Mouse (Mus musculus): ENCODE measurements around the gene Cfap57.

Cfap57 gene

DNA sequence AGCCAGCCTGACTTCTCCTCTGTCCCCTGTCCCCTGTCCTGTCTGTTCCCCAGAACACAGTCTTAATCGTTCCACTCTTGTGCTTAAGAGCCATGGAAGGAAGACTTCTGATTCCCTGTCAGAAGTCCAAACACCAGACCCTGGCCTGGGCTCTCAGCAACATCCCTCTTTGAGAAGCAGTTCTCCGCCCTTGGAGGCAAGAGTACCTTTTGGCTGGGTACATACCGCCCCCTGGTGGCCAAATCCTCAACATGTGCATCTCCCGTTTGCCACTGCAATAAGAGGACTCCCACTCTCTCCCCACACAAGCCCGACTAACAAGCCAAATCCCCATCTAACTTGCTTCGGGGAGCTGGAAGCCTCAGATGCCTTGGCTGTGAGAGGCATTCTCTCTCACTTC lies 44.5 kb downstream of the Cfap57 start:
- TF ChIP-seq GATA4 (IDR thresholded peaks at IDR 0.05; ENCODE audit: insufficient replicate concordance, low read length): no peak

DNA sequence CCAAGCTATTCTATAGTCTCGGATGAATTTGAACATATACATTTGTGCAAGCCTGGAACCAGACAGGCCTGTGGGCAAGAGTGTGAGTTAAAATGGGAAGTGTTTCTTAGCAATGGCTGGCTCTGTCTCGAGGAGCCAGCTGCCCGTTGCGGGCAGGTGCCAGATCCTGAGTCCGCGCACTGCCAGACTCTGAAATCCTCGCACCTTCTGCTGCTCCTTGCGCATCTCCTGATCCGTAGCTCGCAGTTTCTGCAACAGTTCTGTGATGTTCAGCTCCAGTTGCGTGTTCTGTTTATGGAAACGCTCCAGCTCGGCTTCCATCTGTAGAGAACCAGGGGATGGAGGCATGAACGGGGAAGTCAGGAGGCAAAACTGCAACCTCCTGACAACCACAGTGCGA lies 49.1 kb downstream of the Cfap57 start:
- no peak for TF ChIP-seq GATA4 (IDR thresholded peaks at IDR 0.05; ENCODE audit: insufficient replicate concordance, low read length)

DNA sequence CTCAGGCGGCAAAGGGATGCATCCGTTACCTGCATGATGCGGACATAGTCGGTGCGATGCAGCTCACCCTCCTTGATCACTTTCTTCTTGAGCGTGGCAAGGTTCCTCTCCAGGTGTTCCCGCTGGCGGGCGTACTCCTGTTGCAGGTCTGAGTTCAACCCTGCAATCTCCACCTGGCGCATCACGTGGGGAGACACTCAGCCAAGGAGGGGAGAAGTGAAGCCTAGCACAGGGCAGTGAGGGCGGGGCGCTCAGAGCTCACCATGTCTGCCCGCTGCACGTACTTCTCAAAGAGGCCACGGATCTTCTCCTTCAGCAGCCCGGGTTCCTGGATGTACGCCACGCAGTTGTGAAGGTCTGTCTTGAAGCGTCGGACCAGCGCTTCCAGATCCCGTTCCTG lies 51.3 kb downstream of the Cfap57 start:
- no peak for TF ChIP-seq GATA4 (IDR thresholded peaks at IDR 0.05; ENCODE audit: insufficient replicate concordance, low read length)

DNA sequence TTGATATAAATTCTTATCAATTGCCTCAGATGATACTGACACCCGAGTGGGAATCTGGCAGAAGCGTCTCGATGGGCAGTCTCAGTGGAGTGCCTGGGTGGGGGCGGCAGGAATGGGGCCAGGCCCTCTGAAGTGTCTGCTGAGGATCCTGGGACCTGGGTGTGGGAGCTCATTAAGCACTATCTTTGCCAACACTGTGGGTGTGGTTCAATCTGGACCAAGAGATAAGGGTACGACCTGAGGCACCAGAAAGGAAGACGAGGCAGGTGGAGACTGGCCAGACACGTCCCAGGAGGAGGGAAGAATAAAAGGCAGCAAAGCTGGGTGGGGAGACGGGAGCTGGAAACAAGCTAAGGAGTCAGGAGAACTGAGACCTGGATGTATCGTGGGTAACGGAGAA lies 51.9 kb downstream of the Cfap57 start:
- TF ChIP-seq GATA4 (IDR thresholded peaks at IDR 0.05; ENCODE audit: insufficient replicate concordance, low read length): no peak

DNA sequence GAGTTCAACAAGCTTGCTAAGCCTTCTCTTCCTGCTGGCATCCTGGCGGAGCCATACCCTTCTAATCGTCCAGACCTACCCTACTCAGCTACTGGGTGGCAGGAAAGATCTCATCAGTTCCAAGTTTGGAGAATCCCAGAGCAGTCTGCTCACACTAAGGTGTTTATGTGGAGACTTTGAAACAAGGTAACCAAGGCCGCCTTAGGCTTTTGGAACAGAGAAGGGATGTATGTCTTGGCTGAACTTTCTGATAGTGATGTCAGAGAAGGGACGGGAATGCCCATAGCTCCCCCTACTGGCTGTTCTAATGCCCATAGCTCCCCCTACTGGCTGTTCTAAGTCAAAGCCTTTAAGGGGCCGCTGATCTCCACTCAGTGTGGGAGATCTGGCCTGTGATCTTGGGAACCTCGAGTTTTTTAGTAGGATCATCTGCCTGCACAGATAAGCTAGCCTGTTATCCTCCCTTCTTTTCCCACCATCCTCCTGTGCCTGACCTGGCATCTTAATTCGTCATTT lies 54.4 kb downstream of the Cfap57 start:
- no peak for TF ChIP-seq GATA4 (IDR thresholded peaks at IDR 0.05; ENCODE audit: insufficient replicate concordance, low read length)

DNA sequence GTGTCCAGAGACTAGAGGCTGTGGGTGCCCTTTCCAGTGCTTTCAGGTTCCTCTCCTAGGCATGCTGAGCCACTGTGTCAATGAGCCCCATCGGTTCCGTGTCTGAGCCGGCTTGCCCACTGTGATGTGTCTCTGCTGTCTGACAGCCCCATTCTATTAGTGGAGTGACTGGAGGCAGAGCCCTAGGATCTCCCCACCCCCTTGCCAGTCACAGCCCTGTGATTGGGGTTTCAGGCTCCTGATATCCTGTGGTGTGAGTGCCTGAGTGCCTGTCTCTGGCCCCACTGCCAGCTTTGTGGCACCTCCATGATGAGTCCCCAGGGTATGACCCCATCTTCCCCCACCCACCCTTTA lies 55.7 kb downstream of the Cfap57 start:
- TF ChIP-seq GATA4 (IDR thresholded peaks at IDR 0.05; ENCODE audit: insufficient replicate concordance, low read length): no peak

DNA sequence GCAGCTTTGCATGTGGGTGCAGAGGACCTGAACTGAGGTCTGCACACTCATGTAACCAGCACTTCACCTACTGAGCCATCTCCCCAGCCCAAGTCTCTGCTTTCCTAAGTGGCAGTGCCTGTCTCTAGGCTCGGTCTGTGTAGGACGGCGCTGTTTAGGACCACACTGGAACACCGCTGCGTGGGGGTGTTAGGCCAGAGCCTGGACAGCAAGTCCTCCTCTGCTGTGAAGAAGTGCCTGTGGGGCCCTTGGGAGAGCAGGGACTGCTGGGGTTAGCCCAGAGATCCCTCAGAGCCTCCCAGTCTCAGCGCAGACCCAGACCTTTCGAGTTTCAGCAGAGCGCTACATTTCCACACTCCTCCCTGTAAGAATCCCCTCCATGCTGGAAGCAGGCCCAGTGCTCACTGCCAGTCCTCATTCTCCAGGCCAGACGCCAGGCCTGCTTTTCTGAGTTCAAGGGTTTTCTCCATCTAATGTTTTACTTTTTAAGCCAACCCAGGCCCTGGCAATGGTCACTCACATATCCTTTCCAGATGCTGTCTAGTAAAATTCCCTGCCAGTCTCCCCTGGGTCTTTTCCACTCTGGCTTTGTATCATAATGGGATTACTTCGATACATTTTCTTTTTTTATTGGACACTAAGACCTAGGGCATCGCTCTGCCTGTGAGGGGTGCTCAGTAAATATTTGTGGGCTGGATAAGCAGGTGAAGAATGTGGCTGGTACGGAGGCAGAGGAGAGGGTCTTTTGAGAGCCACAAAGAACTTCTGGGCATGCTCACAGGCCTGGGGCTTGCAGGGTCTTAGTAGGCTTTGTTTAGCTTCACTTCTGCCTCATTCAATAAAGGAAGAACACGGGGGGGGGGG lies 56.3 kb downstream of the Cfap57 start:
- TF ChIP-seq GATA4 (IDR thresholded peaks at IDR 0.05; ENCODE audit: insufficient replicate concordance, low read length): no peak

DNA sequence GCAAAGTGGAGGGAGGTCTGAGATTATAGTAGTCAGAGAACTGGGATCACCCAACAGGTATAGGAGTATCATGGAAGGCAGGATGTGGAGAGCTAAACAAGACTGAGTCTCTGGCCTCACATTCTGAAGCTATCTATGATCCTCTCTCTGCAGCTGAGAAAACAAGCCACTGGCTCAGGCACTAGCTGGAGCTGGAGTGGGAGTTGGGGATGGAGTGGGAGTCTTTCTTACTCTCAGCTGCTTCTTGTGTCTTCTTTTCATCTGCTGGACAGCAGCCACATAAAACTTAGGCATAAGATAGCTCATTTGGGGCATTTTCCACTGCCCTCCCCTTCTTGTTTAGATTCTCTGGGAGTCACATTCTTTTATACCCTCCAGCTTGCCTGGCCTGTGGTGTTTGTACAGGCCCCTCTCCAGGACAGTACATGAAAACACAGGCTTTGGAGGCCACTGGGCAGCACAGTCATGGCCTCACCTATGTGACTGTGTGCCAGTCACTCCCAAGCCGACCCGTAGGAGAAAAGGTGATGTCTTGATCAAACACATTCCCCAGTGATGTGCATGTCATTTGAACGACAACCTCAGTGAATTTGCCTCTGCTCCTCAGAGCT lies 67.4 kb downstream of the Cfap57 start:
- no peak for TF ChIP-seq GATA4 (IDR thresholded peaks at IDR 0.05; ENCODE audit: insufficient replicate concordance, low read length)

DNA sequence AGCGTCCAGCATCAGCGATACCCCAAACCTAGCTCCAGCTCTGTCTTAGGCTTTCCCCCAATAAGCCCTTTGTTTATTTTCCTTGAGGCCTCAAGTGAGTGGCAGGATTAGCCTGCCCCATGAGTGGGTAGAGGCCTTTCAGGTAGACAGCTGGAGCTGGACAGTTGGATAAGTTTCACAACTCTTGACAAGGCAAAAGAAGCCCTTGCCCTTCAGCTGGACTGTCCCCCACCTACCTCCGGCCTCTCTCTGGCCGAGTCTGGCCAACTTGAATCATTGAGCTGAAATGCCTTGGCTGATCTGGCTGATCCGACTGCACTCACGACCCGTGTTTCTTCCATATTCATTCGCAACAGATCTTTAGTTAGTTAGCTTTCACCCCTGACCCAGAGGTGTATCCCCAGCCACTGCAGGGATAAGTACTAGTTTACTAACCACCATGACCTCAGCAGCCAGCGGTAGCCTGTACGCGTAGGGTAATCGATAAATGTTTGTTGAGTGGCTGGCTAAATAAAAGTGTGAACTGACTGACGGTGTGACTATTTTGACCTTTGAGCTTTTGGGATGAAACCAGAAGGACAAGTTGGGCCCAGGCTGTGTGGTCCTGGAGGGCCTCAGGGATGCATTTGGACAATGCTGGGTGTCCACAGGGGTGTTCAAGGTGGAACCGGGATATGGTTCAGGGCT lies 76.0 kb downstream of the Cfap57 start:
- no peak for TF ChIP-seq GATA4 (IDR thresholded peaks at IDR 0.05; ENCODE audit: insufficient replicate concordance, low read length)

DNA sequence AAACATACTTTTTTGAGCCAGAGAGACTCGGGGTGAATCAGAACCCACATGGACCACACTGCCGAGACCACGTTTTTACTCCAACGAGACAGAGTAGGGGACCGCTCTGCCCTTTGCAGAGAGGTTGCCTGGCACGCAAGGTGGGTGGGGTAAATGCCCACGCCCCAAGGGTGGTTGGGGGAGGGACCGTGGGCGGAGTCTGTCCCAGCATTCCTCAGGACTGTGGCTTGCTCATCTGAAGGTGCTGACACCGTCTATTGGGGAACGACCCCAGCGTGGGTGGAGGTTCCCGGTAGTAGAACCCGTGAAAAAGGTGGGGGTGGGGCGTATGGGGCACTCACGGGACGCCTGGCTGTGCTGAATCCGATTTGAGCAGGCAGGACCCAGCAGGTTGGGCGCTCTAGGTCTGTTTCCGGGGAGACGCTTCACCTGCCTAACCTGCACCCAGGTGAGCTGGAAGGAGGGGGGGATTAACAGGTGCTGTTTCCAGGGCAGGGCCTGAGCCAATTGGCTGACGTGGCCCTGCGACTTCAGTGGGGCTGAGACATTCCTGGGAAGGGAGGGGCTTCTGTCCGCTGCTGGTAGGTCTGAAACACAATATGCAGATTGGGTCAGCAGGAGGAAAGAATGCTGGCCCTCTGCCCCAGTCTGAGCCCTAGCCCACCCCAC lies 76.9 kb downstream of the Cfap57 start, which contains the start of gene Tmem125:
Gene Tmem125 (minus strand): TSS at position 453 of the 669 bp plus-strand sequence.
- TF ChIP-seq GATA4 (IDR thresholded peaks at IDR 0.05; ENCODE audit: insufficient replicate concordance, low read length): no peak

DNA sequence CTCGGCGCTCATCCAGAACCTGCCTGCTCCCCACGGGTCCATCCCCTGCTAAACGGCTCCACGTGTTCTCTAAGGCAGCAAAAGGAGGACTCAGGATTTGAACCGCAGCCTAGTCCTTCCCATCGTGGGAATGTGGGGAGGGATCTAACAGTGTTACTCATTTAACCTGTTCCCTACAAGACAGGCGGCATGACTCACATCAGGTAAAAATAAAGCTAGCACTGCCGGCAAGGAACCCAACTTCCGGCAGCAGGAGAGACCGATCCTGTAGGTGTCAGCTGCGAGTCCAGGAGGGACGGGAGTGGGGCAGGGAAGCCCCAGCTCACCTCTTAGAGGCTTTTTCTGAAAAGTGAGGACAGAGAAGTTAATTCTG lies 77.4 kb downstream of the Cfap57 start:
- no peak for TF ChIP-seq GATA4 (IDR thresholded peaks at IDR 0.05; ENCODE audit: insufficient replicate concordance, low read length)

DNA sequence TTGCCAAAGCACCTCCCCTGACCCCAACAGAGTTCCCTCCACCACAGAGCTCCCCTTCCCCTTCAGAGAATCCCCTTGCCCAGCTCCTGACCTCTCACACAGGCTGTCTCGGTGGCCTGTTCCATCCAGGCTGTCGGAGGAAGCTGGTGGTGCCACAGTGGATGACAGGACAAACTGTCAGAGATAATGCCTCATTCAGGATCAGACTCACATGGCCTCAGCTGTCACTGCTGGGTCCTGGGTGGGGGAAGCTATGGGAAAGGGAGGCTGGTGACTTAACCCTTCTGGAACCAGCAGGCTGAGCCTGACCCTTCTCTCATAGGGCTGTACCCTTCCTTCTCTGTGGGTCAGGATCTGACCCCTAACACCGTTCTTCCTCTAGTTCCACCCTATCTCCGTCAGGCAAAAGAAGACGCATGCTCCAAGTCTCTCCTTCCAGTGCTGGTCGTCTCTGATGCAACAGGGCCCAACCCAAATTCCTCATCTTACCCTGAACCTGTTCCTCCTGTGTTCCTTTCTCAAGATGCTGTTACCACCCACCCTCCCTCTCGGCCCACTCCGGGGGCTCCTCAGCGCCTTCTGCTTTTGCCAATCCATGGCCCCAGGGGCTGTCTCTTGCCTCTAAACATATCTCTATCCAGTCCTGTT lies 77.9 kb downstream of the Cfap57 start:
- TF ChIP-seq GATA4 (IDR thresholded peaks at IDR 0.05; ENCODE audit: insufficient replicate concordance, low read length): no peak

DNA sequence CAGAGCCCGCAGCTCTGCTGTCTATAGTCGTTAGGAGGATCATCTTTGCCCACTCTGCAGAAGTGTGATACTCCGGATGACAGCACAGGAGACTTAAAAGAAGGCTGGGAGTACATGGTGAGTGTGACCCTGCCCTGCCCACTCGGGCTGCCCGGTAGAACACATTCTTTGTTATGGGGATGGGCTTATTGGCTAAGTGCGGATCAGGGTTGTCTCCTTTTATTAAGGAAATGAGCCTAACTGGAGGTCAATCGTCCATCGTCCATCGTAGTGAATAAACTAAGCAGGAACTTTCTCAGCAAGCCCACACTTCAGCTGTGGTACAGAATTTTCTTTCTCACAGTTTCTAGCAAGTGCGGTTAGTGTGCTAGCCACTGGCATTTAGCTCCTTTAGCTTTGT lies 80.7 kb downstream of the Cfap57 start:
- no peak for TF ChIP-seq GATA4 (IDR thresholded peaks at IDR 0.05; ENCODE audit: insufficient replicate concordance, low read length)

DNA sequence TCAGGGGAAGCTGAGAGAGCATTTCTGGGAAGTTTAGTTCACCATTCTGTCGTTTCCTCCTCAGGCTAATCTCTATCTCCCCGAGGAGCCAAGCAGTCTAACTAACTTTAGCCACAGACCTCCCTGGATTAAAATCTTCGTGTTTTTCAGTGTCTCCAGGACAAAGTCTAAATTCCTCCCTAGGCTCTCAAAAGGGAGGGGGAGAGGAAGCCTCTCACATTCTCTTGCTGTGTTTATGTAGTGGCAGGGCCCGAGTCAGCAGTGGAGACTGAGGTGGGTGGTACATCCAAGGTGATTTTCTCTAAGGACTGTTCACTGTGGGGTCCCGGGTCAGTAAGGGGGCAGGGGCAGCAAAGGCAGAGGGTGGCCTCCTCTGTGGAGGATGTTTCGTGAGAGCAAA lies 82.8 kb downstream of the Cfap57 start:
- no peak for TF ChIP-seq GATA4 (IDR thresholded peaks at IDR 0.05; ENCODE audit: insufficient replicate concordance, low read length)

DNA sequence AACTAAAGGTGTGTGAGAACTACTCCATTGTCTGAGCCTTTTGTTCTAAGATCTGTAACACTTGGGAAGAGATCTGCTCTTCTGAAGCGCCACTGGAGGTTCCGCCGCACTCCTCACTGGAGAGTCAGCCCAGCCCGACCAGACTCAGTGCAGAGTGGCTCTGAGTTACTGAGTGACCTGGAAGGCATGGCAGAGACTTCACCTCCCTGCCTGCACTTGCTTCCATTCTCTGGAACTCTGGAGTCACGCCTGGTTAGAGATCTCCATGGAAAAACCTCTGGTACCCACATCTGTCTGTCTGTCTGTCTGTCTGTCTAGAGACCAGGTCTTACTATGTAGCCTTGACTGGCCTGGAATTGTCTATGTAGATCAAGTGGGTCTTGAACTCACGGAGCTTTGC lies 85.0 kb downstream of the Cfap57 start:
- TF ChIP-seq GATA4 (IDR thresholded peaks at IDR 0.05; ENCODE audit: insufficient replicate concordance, low read length): no peak
